Mouse (Mus musculus): ENCODE measurements at regions not wholly inside any gene's neighbourhood (a gene's known extent, or its start where the extent isn't known, plus 50 kb on each side); places are given as distances from the start of the nearest gene placed in this dataset.

DNA sequence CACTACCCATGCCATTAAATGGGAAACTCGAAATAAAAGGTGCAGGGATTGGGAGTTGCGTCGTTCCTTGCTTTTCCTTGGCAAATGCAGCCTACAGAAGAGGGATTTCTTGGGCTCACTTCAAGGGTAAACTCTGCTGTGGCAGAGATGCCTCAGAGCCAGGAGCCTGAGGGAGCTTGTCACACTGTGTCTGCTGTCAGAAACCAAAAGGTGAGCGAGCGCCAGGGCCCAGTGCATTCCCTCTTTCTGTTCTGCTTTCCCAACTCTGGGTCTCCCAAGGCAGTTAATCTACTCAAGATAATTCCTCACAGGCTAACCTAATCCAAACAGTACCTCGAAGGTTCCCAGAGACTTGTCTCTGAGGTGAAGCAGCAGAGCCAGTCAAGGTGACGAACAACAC, 179.5 kb downstream of the Ttc8 start:
- DNase-seq (ENCODE audit: extremely low spot score in 1 of 2, low spot score in 2 of 2): no peak

DNA sequence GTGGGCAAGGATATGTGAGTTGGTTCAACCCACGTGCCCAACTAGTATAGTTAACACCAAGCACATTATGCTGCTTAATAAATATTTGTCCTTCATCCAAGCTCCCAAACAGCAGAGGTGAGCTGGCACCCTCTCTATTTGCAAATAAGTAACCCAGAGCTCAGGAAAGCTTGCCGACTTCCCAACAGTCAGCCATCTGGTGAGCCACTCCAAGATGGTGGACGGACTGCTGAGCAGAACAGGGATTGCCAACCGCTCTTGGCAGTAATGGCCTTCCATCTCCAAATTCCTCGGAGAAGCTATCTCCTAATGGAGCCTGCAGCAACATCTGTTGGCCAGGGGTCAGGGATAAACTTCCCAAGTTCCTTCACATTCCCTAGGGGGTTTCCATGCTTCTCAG, 188.2 kb downstream of the Ttc8 start:
- no peak overlapping the region for H3K27ac ChIP-seq
- TF ChIP-seq CTCF (IDR thresholded peaks at IDR 0.05): no peak
- intact Hi-C loops (cut with DNase I): no loop called here
- no peak overlapping the region for H3K4me3 ChIP-seq
- DNase-seq (ENCODE audit: extremely low spot score in 1 of 2, low spot score in 2 of 2): no peak

More for the DNA sequence above, 179.5 kb downstream of the Ttc8 start:
- H3K4me3 ChIP-seq: no peak overlapping the region
- TF ChIP-seq CTCF (IDR thresholded peaks at IDR 0.05): no peak
- intact Hi-C loops (cut with DNase I): loop anchor here (5.0 to 10.0 kb wide), 5 partner anchors 52 to 762 kb away; partner anchors contain the start of gene Foxn3
- no peak overlapping the region for H3K27ac ChIP-seq

DNA sequence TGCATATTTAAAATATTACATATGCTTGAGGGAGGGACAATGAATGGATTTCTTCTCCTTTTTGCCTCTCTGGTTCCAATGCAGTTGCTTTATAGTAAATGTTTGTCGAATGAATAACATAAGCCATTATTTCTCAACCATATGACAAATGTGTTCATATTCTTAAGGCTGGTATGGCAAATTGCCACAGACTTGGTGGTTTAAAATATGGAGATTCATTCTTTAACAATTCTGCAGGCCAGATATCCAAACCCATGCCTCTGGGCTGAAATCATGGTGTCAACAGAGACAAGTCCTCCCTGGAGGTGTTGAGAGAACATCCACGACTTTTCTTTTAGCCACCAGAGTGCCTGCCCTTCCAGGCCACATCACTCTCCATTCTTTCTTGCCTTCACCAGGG, 193.4 kb downstream of the Ttc8 start:
- DNase-seq (ENCODE audit: extremely low spot score in 1 of 2, low spot score in 2 of 2): no peak
- TF ChIP-seq CTCF (IDR thresholded peaks at IDR 0.05): no peak
- Histone ChIP-seq H3K27ac (no peak overlapping the region), H3K4me3 (no peak overlapping the region)
- intact Hi-C loops (cut with DNase I): no loop called here

DNA sequence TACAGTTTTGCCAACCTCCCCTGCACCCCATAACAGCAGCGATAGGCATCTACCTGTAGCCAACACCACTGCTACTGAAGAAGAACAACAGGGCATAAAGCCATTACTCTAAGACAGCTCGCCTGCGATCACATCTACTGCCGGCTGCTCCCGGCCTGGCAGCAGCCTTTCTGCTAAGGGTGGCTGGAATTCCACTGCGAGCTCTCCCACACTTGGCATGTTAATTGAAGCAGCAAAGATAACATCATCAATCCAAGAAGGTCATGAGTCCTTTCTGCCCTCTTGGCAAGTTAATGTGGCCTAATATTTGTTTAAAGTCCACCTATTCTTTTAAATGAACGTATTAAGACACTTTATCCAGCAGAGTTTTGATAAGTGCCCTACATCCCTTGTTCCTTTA, 196.1 kb downstream of the Ttc8 start:
- Histone ChIP-seq H3K4me3 (no peak overlapping the region), H3K27ac (no peak overlapping the region)
- no peak for DNase-seq (ENCODE audit: extremely low spot score in 1 of 2, low spot score in 2 of 2)
- intact Hi-C loops (cut with DNase I): no loop called here
- no peak for TF ChIP-seq CTCF (IDR thresholded peaks at IDR 0.05)

DNA sequence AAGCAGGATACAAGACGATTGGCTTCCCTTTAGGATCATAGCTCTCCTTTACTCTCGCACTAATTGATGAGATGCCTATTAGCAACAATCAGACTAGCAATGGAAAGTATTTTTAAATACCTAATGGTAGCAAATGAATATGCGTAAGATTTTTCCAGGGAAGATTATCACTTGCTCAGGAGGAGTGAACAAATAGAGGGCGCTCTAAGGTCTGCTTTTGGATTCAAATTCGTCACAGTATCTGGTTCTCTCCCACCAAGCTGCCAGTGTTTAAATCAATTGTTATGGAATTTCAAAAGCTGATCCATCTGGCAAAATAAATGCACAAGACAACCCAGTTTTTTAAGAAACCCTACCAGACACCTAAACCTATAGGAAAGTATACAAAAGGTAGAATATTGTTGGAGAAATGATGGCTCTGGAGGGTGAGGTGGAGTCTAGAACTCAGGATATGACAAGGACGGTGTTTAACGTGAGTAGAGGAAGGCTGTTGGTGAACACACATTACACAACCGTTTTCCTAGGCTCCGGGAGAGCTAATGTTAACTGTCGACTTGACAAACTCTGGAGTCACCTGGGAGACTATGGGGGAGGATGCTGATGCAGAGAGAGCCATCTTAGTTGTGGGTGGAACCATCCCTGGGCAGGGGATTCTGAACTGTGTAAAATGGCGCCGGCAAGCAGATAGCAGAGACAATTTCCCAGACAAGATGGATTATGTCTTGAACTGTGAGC, 198.2 kb downstream of the Ttc8 start:
- peak; percentile 35 for TF ChIP-seq CTCF (IDR thresholded peaks at IDR 0.05)
- H3K4me3 ChIP-seq: no peak overlapping the region
- no peak overlapping the region for H3K27ac ChIP-seq
- intact Hi-C loops (cut with DNase I): no loop called here
- DNase-seq (ENCODE audit: extremely low spot score in 1 of 2, low spot score in 2 of 2): no peak

DNA sequence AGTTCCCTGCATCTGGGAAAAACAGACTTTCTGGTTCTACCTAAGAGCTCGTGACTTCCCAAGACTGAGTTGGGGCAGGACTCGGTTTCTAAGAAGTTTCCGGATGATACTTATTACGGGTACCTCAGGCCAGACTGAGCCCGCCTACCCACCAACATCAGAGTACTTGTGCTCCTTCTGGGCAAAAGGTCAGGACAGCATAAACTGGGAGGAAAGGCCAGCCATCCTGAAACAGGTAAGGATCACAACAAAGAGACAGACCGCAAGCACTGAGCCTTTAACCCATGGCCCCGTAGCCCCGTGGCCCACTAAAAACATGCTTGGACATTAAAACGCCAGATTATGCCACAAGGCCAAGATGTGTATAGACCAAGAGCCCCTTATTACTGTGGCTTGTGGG, 199.6 kb downstream of the Ttc8 start:
- TF ChIP-seq CTCF (IDR thresholded peaks at IDR 0.05): no peak
- Histone ChIP-seq H3K27ac (no peak overlapping the region), H3K4me3 (no peak overlapping the region)
- no peak for DNase-seq (ENCODE audit: extremely low spot score in 1 of 2, low spot score in 2 of 2)
- intact Hi-C loops (cut with DNase I): loop anchor here (5.0 to 10.0 kb wide), 3 partner anchors 62 to 597 kb away; no protein-coding TSS in a partner anchor

DNA sequence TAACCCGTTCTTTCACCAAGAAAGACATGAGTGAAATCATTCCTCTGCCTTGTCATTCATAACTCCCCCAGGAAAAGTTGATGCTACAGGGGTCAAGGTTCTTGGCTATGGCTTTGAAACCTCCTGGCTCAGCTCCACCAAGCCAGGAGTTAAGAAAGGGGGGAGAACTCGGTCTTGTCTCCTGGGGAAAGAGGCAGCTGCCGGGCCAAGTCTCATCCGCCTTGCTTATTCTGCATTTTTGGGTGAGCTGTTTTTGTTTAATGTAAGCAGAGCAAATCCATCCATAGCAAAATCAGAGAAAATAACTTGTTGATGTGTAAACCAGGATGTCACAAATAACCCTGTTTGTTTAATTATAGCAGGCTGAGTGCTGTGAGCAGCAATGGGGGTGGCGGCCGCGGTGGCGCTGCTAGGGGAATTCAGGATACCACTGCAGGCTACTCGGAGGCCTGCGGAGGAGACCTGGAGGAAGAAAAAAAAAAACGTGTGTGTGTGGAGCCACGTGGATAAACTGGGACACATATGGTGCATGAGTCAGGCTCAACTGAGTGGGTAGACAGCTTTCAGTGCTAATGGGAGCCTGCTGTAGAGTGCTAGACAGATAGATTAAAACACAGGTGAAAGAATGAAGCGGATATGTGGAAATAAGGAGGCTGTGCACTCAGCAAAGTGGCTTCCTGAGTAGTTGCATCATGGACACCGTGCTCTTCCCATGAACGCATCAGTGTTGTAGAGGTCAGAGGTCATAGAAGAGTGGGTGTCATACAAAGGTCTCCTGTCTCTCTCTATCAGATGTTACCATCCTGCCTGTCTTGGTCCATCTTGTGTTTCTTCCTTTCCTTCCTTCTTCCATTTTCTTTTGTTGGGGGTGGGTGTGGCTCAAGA, 203.5 kb downstream of the Ttc8 start:
- DNase-seq (ENCODE audit: extremely low spot score in 1 of 2, low spot score in 2 of 2): peak; percentile 74 to 79
- Histone ChIP-seq H3K4me3 (no peak overlapping the region), H3K27ac (no peak overlapping the region)
- TF ChIP-seq CTCF (IDR thresholded peaks at IDR 0.05): no peak; the same call in 1 of the 2 replicates
- intact Hi-C loops (cut with DNase I): loop anchor here (5.0 to 10.0 kb wide), 3 partner anchors 58 to 593 kb away; no protein-coding TSS in a partner anchor

DNA sequence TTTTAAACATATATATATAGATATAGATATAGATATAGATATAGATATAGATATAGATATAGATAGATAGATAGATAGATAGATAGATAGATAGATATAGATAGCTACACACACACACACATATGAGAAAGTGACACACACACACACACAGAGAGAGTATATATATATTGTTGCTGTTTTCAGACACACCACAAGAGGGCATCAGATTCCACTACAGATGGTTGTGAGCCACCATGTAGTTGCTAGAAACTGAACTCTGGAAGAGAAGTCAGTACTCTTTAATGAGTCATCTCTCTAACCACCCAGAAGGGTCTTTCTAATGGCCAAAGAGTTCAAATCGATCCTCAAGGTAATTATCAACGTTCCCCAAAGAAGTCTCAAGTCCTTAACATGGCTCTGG, 205.8 kb downstream of the Ttc8 start:
- H3K4me3 ChIP-seq: no peak overlapping the region
- H3K27ac ChIP-seq: no peak overlapping the region
- no peak; the same call in 1 of the 2 replicates for TF ChIP-seq CTCF (IDR thresholded peaks at IDR 0.05)
- intact Hi-C loops (cut with DNase I): loop anchor here (10.0 kb wide), 1 partner anchor 269 kb away; no protein-coding TSS in a partner anchor
- no peak for DNase-seq (ENCODE audit: extremely low spot score in 1 of 2, low spot score in 2 of 2)
